Mouse (Mus musculus): ENCODE measurements around the gene Phf21b.
A peak's percentile ranks its signal among the peaks of the same experiment; 100 is the strongest.
"Not testable (repeated sequence)": the region's sequence is repeated elsewhere in the genome, so short reads cannot be mapped to it uniquely, and the experiment has no call there.

Phf21b gene

DNA sequence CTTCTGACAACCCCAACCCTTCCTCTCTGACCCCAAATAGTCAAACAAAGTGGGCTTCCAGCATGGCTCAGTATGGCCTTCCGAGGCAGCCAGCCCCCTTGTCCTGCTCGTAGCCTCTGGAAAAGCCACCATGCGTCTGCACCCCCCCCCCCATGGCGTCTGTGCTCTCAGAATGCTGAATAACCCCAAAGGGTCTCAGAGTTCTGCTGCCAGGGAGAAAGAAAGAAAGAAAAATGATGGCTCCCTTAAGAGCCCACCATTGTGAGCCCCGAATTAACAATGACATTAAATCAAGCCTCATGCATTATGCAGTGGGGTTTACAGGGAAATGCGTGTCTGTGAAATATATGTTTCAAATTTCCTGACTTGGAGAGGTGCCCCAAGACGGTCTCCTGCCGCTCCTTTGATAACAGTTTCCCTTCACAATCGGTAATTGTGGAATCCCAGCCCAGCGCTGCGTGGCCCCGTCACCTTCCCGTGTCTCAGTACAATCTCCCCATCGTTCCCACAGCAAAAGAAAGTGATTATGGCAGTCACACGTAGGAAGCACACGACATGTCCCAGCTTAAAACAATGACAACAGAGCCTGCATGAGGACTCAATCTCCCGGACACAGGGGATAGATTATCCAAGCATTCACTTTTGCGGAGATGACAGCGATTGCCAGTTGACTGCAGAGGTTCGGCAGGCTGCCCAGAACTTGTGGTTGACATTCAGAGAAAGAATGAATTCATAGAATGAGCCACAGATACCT, 80.3 kb downstream of the Phf21b start:
- no peak for DNase-seq (ENCODE audit: low spot score)

DNA sequence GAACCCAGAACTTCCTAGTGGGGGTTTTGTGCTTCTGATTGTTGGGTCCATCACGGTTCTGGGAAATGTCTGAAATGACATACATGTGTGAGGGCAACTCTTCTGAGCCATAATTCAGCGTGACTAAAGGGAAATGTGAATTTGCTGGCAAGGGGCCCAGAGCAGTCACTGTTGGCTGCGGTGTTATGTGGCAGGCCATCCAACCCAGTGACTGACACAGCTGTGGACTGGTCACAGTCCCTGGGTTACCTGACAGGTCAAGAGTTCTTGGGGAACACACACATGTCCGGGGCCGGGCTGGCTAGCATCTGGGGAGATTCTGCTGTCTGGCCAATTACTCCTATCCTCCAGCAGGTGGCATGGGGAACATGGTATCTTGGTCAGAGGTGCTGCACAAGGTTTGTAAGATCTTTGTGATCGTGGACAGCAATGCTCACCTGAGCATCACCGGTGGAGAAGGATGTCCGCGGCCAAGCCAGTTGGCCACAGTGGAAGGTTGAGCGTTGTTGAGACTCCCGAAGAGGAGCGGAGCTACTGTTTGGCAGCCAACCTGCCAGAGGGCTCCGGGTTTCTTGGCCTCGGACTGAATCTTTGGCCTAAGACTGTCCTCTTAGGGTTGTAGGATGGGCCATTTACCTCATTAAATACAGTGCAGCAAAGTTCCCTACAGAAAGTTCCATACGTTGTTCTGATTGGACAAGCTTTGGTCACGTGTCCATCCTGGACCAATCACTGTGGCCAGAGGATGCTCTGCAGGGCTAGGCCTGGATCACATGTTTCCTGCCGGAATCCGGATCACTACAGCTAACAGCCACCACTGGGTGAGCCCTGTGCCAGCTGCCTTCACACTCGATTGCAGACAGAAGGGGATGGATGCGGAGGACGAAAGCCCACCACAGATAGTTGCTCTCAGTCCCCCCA, 83.4 kb downstream of the Phf21b start:
- DNase-seq (ENCODE audit: low spot score): no peak

DNA sequence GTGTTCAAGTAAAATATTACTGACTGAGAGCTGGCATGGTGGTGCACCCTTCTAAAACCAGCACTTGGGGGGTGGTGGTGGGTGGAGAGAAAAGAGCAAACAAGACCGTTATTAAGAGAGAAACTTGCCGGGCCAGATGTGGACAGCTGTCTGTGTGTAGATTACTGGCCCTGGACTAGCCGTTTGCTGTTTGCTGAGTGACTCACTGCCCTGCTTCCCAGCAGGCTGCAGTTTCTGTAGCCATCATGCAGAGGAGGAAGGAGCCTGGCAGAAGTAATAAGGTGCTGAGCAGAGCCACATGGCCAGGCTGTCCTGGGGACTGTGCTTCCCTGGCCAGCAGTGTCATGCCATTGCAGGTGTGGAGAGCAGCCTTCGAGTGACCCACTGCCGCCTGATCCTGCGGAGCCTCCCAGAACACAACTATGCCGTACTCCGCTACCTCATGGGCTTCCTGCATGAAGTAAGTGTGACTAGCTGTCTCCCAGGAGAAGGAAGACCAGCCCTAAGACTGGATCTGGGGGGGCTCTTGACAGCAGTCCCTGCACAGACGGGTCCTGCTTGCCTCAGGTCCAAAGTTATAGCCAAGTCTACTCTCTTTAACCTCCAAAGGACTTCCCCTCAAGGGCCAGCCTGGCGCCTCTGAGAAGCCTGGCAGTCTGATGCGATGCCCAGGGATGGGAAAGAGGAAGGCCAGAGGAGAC, 86.1 kb downstream of the Phf21b start:
- DNase-seq (ENCODE audit: low spot score): no peak

DNA sequence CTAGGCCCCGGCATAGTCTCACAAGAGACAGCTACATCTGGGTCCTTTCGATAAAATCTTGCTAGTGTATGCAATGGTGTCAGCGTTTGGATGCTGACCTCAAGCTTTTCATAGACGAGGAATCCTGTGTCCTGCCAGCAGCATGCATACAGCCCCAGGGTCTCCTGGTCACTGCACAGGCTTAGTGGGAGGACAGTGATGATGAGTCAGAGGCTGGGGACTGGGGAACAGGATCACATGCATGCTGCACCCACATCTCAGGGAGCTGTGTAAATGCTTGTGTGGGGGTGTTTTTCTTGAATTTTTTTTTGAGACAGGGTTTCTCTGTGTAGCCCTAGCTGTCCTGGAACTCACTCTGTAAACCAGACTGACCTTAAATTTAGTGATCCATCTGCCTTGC, 87.3 kb downstream of the Phf21b start:
- not testable (repeated sequence) for DNase-seq (ENCODE audit: low spot score)

DNA sequence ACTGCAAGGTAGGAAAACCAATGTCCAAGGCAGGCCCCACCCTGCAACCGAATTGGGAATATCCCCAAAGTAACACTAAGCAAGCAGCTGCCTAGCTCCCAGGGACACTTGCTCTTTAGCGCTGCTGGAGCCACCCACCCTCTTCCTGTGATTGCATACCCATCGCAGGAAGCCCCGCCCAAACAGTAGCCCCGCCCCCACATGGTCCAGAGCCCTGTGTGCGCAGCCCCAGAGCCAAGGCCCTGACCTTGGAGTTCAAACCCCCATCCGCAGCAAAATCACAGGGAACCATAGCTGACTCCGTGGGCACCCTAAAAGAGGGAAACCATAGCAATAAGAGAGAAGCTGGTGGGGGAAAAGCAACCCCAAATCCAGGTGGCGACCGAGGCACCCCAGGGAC, 89.2 kb downstream of the Phf21b start:
- DNase-seq (ENCODE audit: low spot score): no peak

DNA sequence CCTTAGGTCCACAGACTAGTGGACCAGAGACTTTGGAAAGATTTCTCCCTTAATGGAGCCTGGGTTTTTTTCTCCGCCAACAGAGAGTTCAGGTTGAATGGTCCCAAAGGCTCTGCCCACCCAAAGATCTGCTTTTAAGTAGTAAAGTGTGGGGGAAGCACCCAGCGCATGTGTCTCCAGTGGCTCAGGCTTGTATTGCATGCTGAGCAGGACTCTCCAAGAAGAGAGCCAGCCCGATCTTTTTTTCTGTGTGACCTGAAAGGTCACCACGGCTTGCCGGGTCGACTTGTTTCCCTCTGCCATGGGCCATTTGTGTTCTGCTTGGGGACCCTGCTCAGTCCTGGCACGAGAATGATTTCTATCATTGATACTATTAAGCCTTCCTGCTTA, 92.4 kb downstream of the Phf21b start:
- no peak for DNase-seq (ENCODE audit: low spot score)

DNA sequence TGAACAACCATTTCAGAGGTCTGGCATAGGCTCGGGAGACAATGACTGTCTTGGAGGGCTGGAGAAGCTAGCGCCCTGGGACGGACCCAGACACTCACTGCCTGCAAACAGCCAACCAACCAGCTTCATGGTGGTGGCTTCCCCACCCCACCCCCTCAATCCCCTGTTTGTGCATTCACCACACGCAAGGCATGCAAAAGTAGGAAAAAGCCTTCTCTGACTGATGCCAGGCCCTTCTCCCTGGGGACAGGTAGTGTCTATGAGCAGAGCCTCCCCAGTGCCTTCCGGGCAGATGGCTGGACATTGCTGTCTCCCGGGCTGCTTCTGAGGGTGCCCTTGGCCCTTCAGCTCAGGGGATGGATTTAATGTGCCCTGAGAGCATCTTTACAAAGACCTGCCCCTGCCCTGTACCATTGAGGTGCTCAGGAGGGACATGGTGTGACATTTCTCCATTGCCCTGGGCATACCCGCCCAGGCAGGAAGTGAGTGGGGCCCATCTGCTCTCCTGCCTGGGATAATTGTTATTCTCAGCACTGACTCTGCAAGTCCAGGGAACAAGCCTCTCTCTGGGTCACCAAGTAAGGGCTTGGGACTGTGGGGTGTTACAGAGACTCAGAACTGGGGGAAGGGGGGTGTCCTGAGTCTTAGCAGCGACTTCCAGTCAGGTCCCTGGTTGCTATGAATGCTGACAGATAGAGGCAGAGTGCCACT, 93.0 kb downstream of the Phf21b start:
- no peak for DNase-seq (ENCODE audit: low spot score)

DNA sequence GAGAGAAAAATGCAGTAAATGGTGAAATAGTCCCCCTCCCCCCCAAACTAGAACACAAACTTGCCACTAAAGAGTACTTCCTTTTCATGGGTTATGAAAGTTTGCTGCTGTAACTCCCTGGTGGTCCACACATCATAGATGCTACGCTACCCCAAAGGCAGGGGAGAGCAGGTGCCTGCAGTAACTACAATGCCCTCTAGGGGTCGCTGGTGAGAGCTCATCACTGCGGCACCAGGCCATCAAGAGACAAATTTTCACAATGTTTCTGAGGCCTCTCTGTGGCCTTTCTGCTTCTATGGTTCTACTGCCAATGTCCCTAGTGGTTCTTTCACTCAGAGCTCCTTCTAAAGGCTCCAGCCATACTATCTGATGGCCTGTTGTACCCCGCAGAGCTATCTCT, 97.4 kb downstream of the Phf21b start:
- peak; percentile 18 for DNase-seq (ENCODE audit: low spot score)

DNA sequence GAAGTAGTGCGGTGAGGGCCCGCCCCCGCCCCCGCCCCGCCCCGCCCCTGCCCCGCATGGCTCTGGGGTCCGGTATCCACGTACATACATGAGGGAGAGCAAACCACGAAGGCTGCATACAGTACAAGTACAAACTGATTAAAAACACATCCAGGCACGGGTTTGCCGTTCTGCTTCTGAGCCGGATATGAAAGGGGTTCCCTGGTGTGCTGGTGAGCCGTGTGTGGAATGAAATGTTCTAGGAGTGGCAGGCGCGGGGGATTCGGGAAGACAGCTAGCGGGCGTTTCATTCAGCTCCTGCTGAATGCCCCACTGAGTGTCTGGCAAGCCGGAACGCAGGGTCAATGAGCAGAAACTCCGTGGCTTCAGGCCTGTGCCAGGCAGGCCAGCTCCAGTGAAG, 99.4 kb downstream of the Phf21b start:
- no peak for DNase-seq (ENCODE audit: low spot score)

DNA sequence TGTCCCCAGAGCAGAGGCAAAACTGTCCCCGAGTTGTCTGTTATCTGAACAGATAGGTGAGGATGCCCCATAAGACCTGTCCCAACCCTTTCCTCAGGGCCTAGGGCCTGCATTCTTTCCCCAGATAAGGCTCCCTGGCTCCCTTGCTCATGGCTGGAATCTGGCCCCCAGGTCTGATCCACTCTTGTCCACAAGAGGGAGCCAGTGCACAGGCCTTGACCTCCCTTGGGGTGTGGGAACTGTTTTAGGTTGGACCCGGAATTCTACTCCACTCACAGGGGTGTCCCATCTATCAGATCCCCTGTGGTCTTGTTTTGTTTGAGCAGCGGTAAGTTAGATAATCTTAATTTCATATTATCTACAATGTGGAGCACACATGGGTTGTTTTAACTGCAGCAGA, 100.9 kb downstream of the Phf21b start:
- DNase-seq (ENCODE audit: low spot score): peak; percentile 29

DNA sequence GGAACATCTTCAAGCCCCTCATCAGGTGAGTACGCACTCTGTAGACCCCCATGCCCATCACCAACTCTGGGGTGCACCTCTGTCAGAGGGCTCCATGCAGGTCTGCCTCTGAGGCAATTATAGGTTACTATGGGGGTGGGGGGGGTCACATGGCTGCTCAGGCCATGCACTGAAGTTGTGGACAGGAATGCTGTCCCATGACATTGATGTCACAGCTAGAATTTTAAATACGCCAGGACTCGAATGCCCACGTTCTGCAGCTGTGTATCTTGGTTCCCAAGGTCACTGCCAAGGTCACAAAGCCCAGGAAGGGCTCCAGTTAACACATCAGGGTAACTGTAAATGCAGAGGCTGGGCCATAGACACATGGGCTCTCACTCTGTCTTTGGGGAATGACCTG, 110.0 kb downstream of the Phf21b start:
- no peak for DNase-seq (ENCODE audit: low spot score)

DNA sequence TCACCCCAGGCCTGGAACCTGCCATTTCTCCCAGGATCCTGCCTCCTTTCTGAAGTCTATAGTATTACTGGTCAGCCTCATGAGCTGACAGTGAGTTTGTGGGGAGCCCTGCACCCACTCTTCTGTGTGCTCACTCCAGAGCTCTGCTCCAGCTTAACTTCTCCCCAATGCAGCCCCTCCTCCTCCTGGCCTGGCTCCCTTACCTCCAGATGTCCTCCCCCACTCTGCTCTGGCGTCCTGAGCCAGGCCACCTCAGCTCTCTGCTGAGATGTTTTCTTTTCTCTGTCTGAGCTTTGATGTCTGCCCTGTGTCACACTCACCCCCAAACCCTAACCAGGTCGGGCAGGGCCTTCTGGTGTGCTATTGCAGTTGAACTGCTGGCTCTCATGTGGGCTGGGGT, 111.5 kb downstream of the Phf21b start:
- no peak for DNase-seq (ENCODE audit: low spot score)

DNA sequence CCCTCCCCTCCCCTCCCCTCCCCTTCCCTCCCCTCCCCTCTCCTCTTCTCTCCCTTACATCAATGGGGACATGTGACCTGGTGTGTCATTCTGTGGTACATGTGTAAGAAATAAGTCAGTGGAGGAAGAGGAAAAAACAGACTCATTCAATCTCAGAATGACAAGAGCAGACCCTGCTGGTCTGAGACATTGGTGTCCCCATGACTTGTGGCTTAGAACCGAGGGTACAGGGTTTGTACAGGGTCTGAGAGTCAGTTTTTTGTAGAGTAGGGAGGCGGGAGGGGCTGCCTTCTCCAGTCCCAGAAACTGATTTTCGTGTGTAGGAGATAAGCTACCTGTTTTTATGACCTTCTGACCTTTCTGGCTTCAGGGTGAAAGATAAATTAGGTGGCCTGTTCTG, 112.5 kb downstream of the Phf21b start:
- no peak for DNase-seq (ENCODE audit: low spot score)

DNA sequence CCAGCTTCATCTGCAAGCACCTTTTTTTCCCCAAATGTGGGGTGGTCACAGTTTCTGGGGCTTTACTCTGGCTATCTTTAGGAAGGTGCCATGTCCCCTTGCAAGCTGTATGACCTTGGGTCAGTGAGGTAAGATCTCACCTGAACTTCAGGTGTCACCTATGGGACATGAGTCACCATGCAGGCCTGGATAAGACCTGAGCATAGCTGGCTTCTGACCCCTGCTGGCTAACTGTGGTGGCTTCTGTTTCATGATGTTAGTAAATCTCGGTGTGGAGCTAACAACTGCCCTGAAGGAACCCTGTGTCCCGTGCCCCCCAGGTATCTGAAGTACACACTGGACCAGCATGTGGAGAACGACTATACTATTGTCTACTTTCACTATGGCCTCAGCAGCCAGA, 114.3 kb downstream of the Phf21b start:
- DNase-seq (ENCODE audit: low spot score): no peak

DNA sequence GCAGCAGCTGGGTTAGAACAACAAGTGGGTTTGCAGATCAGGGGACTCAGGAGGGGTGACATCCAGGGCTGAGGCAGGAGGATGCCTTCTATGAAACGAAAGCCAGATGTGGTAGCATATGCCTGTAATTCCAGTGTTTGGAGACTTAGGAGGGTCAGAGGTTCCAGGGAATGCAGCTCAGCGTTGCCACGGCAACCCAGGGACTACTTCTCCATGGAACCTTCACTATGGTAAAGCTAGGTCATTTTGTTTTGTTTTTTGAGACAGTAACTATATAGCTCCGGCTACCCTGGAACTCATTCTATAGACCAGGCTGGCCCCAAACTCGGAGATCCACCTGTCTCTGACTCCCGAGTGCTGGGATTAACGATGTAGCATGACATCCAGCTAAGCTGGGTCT, 117.6 kb downstream of the Phf21b start:
- no peak for DNase-seq (ENCODE audit: low spot score)

DNA sequence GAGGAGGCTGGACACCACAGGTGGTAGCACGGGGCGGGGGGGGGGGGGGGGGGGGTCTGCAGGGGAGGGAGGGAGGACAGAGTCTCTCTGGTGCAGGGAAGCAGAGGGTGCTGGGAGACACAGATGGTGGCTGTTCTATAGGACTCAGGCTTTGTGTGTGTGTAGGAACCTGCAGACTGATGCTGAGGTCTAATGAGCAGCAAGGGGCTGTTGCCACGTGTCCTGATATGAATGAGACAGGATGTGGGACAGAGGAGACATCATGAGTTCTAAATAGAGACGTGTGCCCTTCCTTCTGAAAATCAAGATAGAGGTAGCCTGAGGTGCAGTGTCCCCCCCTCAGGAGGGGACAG, 118.9 kb downstream of the Phf21b start:
- no peak for DNase-seq (ENCODE audit: low spot score)

DNA sequence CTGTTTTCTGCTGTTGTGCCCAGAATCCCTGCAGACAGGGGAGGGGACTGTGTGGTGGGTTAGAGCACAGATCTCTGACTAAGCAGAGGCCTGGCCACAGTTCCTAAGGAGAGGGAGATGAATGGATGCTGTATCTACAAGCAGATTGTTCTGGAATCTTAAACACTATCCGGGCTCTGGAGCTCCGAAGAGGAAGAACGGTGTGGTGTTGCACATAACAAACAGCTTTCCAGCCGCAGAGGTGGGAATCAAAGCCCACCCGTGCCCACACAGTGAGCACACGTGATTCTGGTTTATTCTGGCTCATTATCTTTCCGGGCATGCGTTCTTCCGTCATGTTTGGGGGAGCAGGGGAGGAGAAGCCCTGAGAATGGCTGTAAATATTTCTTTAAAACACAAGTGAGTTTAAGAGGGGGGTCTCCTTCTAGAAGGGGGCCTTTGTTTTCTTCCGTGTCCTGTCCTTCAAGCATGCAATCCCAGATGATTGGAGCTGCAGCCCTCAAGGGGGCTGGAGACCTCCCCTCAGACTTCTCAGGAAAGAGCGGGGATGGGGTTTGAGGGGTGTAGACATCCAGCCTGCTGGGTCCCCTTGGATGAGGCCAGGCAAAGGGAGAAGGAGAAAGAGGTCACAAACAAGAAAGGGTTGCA, 119.4 kb downstream of the Phf21b start:
- no peak for DNase-seq (ENCODE audit: low spot score)
